Mouse (Mus musculus): ENCODE results near the gene Tmem208.

Tmem208 gene

GRCm38 (mm10) chr8:105298351-105299252 is 27.6 kb upstream of the Tmem208 start:
- DNase-seq (ENCODE audit: low read depth, low spot score), result no peak

- DNase-seq (ENCODE audit: low read depth, low spot score), result no peak
These were observed 26.2 kb upstream of the Tmem208 start for GRCm38 (mm10) chr8:105299962-105300361.

- DNase-seq (ENCODE audit: low read depth, low spot score), result no peak
These were observed 22.8 kb upstream of the Tmem208 start for GRCm38 (mm10) chr8:105303396-105303795.

- DNase-seq (ENCODE audit: low read depth, low spot score), result no peak
These were observed 22.3 kb upstream of the Tmem208 start for GRCm38 (mm10) chr8:105303874-105304273.

GRCm38 (mm10) chr8:105304325-105305210 is 21.6 kb upstream of the Tmem208 start:
- no peak for DNase-seq (ENCODE audit: low read depth, low spot score)

- DNase-seq (ENCODE audit: low read depth, low spot score), result peak; percentile 60
These were observed 20.7 kb upstream of the Tmem208 start, which contains the start of gene Elmo3 for GRCm38 (mm10) chr8:105305211-105306145. Elmo3 (plus strand) TSS chr8:105305601.

GRCm38 (mm10) chr8:105306146-105306691 is 19.9 kb upstream of the Tmem208 start:
- no peak for DNase-seq (ENCODE audit: low read depth, low spot score)

- DNase-seq (ENCODE audit: low read depth, low spot score), result no peak
These were observed 18.5 kb upstream of the Tmem208 start for GRCm38 (mm10) chr8:105307670-105308069.

- no peak for DNase-seq (ENCODE audit: low read depth, low spot score)
These were observed 17.7 kb upstream of the Tmem208 start for GRCm38 (mm10) chr8:105308428-105308827.

- DNase-seq (ENCODE audit: low read depth, low spot score), result no peak
These were observed 16.9 kb upstream of the Tmem208 start for GRCm38 (mm10) chr8:105309142-105309847.

- no peak for DNase-seq (ENCODE audit: low read depth, low spot score)
These were observed 16.0 kb upstream of the Tmem208 start for GRCm38 (mm10) chr8:105310118-105310517.

GRCm38 (mm10) chr8:105311718-105312117 is 14.4 kb upstream of the Tmem208 start:
- DNase-seq (ENCODE audit: low read depth, low spot score), result no peak

- DNase-seq (ENCODE audit: low read depth, low spot score), result no peak
These were observed 13.2 kb upstream of the Tmem208 start for GRCm38 (mm10) chr8:105312891-105313481.

GRCm38 (mm10) chr8:105313622-105314402 is 12.3 kb upstream of the Tmem208 start:
- DNase-seq (ENCODE audit: low read depth, low spot score), result no peak

- DNase-seq (ENCODE audit: low read depth, low spot score), result no peak
These were observed 10.9 kb upstream of the Tmem208 start for GRCm38 (mm10) chr8:105315073-105315769.

- DNase-seq (ENCODE audit: low read depth, low spot score), result no peak
These were observed 8.2 kb upstream of the Tmem208 start for GRCm38 (mm10) chr8:105317941-105318340.

- no peak for DNase-seq (ENCODE audit: low read depth, low spot score)
These were observed 7.4 kb upstream of the Tmem208 start for GRCm38 (mm10) chr8:105318662-105319190.

GRCm38 (mm10) chr8:105323183-105323582 is 3.0 kb upstream of the Tmem208 start:
- no peak for DNase-seq (ENCODE audit: low read depth, low spot score)
